Mouse (Mus musculus): Measurements from ENCODE around the gene Scel.

The Scel gene

DNA sequence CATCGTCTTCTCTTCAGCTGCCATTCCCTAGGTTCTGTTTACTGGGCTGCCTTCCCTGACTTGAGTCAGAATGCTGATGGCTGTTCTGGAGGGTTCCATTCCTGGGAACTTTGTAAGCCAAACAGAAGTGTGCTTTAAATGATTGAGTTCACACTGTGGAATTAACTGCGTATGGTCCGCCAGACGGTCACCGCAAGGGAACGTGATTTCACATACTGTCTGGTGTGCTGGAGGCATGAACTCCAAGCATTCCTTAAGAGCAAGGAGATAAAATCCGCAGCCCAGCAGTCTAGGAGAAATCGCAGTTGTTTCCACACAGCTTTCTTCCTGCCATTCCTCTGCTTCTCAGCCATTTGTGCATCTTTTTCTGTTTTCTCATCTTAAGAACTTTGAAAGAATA is 2.3 kb downstream of the Scel start:
- no peak for DNase-seq

- DNase-seq = no peak
Measured at GRCm38 (mm10) chr14:103526286-103526685, 13.1 kb downstream of the Scel start.

- DNase-seq = no peak
Measured at GRCm38 (mm10) chr14:103529733-103530367, 16.7 kb downstream of the Scel start.

GRCm38 (mm10) chr14:103531722-103532341 is 18.7 kb downstream of the Scel start:
- DNase-seq = no peak

- no peak for DNase-seq
Measured at GRCm38 (mm10) chr14:103535511-103536024, 22.4 kb downstream of the Scel start.

- DNase-seq = peak; percentile 21 to 29
Measured at GRCm38 (mm10) chr14:103536334-103536733, 23.2 kb downstream of the Scel start.

DNA sequence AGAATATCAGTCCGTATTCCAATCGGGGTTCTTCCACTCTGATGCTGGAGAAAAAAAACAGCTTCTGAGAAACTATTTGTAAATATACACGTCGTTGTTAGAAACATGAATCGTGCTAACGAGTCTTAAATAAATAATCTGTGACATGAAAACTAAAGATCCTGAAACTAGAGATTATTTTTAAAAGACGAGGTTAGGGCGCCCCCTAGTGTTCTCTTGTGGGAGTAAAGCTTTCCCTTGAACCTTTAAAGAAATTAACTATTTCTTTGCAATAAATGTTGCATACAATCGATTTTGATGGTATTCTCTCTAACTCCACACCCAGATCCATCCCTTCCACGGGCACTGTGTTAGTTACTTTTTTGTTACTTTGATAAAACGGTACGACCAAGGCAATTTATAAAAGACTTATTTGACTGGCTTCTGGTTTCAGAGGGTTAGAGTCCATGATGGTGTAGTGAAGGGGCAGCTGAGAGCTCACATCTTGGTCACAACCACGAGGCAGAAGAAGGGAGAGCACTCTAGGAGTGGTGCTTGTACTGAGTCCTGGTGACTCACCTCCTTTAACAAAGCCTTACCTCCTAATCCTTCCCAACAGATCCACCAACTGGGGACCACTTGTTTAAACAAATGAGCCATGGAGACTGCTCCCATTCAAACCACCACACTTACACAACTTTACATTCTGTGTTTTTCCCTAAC is 24.4 kb downstream of the Scel start:
- peak; percentile 58 to 64 for DNase-seq

GRCm38 (mm10) chr14:103539796-103540195 is 26.7 kb downstream of the Scel start:
- peak; percentile 8 to 11 for DNase-seq

DNA sequence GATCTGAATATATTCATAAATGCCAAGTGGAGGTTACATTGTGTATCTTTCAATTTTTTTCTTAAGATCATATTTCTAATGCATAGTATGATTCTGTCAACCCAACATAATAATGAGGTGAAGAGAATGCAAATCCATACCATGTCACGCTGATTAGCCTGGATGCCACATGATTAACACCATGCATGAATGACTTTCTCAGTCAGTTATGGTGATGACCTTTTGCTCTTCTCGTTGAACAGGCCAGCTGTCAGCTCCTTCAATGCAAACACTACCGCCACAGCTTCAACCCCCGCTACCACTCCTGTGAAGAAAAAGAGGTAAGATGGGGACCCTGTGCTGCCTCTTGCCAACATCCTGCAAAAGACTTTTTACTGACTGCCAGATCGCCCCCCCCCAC is 28.5 kb downstream of the Scel start:
- no peak for DNase-seq

DNA sequence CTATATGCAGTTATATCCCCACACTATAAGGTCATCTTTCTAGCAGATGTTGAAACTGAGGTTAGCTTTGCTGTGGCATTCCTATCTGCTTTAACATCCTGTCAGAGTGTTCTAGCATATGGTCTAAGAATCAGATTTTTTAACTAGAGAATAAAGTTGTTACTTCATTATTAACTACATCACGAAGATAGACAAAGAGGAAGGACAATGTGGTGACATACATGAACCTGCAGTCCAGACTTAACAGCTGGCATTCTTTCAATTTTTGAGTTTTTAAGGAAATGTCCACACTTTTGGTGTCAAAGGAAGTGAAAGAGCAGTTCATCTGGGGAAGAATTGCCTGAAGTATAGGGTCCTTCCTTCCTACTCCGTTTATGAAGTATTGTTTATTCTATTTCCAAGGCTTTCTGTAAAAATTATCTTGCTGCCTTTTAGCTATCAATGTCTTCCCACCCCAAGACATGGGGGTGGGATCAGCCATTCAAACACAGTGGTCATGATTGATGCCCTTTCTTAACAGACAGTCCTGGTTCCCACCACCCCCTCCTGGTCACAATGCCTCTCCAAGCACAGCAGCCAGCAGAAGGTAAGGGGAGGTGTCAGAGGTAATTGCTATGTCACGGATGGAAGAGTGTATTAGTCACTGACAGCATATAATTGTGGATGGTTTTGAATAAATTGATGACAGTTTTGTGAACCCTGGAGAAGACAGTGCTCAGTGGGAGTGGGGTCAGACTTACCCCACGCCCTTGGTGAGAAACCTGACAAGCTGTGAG is 30.4 kb downstream of the Scel start:
- no peak for DNase-seq

DNA sequence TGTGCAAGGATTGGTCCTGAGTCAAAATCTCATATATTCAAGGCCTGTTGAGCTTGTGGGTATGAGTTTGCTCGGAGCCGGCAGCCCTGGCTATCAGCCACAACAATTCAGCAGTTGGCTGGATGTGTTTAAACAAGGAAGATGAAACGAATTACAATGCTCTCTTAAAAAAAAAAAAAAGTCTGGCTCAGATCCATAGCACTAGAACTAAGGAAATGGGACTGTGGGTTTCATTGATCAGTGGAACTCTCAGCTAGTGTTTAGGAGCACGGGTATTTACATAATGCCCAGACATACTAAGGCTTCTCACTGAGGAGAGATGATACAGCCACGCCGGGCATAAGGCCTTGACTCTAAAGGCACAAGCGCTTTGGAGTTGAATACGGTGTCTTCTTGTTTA is 32.6 kb downstream of the Scel start:
- no peak for DNase-seq

GRCm38 (mm10) chr14:103546246-103546645 is 33.1 kb downstream of the Scel start:
- DNase-seq = no peak

- no peak for DNase-seq
Measured at GRCm38 (mm10) chr14:103548220-103548619, 35.1 kb downstream of the Scel start.

DNA sequence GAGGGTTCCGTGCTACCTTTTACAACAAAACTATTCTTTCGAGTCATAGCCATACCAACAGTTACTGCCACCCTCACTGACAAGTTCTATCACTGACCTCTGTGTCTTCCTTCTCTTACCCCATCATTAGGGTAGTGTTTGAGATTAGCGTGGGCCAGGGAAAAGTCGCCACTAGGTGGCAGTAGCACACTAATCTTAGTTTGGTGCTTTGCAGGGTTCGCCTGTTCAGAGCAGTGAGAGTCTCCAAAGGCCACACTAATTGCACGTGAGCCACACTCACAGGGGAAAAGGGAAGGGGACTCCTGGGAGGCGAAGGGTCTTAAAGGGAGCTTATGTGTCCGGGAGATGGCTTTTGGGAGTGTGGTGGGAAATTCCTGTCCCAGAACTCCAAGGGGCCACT is 37.3 kb downstream of the Scel start:
- DNase-seq = peak; percentile 85

DNA sequence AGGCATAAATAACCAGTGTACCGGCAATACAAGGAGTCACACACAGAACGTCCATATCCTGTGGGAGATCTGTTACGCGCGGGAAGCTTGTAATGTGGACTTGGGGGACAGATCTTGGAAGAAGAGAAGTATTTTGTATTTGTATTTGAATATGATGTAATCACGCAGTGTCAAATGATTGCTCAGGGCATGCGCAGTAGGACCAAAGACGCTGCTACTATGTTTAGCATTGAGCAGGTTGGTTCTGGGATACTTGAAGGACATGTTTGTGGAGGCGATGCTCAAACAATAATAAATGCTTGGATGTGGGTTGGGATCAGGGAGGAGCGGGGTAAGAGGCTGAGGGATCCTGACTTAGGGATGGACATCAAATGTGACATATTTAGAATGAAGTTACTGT is 37.8 kb downstream of the Scel start:
- no peak for DNase-seq

DNA sequence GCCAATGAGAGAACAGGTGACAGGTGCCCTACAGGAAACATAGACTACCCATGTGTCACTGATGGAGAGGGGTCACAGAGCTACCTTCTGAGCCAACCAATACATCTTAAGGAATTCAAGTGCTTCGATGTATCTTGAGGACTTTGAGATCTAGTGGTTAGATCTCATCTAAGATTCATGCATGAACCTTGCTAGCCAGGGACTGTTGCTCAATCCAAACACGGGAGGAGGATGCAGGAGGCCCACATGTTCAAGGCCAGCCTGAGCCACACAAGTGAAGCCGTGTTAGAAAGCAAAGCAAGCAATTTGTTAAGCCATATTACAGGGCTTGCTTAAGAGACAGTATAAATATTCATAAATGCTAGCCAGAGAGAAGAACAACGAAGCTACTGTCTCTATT is 38.8 kb downstream of the Scel start:
- DNase-seq = no peak

- no peak for DNase-seq
Measured at GRCm38 (mm10) chr14:103552379-103552778, 39.2 kb downstream of the Scel start.

DNA sequence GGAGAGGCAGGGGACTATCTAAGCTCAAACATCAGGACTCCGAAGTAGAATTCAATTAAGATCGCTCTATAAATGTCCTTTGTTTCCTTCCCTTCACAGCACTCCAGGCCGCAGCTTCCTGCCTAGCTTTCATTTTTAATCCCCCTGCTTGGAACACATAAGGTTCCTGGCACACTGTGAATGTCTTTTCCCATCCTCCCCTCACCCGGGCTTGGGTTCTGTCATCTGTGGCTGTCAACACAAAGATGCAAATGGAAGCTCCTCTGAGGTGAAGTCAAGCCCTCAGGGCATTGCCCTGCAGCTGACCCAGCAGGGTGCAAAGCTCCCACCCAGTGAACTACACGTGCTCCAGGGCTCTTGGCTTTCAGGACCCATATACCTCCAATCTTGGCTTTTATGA is 43.5 kb downstream of the Scel start:
- no peak for DNase-seq

DNA sequence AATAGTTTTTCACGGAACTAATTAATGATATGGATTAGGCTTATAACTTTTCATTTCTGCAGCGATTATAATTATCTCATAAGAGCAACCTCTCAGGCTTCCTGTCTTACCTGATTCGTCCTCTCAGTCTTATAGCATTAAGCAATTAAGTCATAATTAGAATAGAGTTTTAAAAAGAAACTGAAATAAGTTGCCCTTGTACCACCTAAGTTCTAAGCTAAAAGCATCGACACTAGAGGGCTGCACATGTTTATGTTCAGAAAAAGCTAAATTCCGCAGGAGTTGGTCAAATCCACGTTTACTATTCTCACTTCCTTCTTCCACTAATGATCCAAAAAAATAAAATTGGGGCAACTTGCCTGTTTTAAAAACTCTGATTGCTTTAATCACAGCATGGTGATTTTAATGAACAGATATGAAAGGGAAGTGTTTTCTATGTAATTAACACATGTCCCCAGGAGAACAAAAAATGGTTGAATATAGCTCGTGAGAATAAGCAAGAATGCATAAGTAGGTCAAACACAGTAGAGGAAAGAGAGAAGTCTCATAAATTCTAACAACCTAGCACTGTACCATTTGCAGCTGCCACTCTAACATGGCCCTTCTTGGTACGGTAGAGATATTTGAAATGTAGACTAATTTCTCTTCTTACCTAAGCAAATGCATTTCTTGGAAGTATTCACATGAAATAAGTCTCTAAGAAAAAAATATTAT is 48.4 kb downstream of the Scel start:
- DNase-seq = no peak

DNA sequence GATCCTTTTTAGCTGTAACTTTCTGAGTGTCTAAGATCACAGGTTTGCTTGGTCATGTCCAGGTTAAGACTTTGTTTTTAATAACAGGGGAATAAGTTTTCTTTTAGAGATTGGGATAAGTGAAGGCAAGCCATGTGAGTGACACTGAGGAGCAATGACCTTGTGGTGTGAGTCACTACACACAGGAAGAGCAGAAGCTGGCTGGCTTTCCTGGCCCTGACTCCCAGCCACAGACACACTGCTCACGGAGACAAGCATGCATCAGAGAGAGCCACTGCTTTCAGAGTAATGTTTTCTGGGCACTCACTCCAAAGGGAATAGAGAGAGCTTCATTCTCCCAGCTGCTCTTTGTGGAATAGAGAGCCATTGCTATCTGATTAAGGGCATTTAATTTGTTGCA is 54.8 kb downstream of the Scel start:
- DNase-seq = no peak

DNA sequence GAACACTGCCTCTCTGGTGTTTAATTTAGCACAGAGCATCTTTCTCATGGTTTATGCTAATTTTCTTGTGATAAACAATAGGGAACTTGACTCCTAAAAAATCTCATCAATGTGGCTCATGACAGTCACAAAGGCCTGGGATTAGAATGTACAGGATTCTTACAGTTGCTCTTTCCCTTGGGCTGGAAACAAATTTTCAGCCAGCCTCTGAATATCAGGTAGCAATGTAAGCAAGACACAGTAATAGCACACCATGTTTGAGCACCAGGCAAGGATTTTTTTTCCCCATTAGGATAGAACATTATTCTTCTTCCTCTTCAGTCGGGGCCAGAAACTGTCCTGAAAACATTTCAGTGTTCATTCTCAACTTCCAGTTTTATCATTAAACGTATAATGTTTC is 55.3 kb downstream of the Scel start:
- DNase-seq = no peak

DNA sequence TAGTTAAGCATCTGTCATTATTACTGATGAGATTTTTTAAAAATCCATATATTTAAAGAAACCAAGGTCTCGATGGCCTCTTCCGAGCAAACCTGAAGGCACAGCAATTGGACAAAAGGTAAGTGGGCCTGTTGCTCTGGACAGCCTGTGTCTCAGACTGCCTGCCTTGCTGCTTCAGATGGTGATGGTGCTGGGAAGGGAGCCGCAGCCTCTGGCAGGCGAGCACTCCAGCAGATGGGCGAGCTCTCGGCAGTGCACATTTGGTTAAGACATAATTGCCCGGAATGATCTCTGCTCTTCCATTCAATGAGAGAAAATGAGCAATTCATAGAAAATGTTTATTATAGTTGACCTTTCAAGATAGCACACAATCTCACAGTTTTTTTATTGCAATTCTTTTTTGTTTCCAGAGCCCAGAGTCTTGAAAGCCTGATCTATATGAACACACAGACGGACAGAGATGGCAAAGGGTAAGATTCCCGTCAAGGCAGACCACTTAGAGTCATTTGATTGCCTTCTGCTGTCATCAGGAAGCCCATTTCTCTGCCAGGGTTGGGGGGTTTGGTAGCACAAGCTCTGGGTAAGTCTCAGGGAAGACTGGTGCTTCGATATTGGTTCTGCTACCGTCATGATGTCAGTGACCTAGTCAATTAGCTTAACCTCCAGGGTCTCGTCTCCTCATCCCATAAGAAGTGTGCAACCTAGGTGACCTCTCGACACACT is 58.6 kb downstream of the Scel start:
- no peak for DNase-seq

Measured in kidney, postnatal 4 days (tissue).